Mouse (Mus musculus): ENCODE measurements around the gene Hs3st5. TPM values are rescaled to one million over a fixed set of nuclear protein-coding genes. Genes with fewer than 3 reads are reported as not detected.
"Not testable (repeated sequence)": the region's sequence is repeated elsewhere in the genome, so short reads cannot be mapped to it uniquely, and the experiment has no call there.

The Hs3st5 gene
- polyA plus RNA-seq, 1 experiment = 0.08 TPM

- no peak overlapping the region for H3K4me3 ChIP-seq (replicated peaks; ENCODE audit: extremely low read depth, low read depth, low read length)
- no peak for DNase-seq
- WGBS = 13% methylated on average over 13 of the region's 13 CpGs
- TF ChIP-seq POLR2A (IDR thresholded peaks at IDR 0.05; ENCODE audit: borderline replicate concordance, extremely low read depth, low read depth, low read length) = no peak
- no peak for TF ChIP-seq CTCF (IDR thresholded peaks at IDR 0.05; ENCODE audit: insufficient read depth, low read length)
- no peaks in the 10 kb centered on the region for H3K4me1 ChIP-seq (ENCODE audit: control insufficient read depth, insufficient read depth, low read length)
Measured at GRCm38 (mm10) chr10:36506033-36506726, 434 bp upstream of the Hs3st5 start.

- Histone ChIP-seq H3K4me3 (replicated peaks; ENCODE audit: extremely low read depth, low read depth, low read length) (no peak overlapping the region), H3K4me1 (ENCODE audit: control insufficient read depth, insufficient read depth, low read length) (no peaks in the 10 kb centered on the region)
- 1% methylated on average over 15 of the region's 15 CpGs for WGBS
- DNase-seq = no peak
- no peak for TF ChIP-seq POLR2A (IDR thresholded peaks at IDR 0.05; ENCODE audit: borderline replicate concordance, extremely low read depth, low read depth, low read length)
- TF ChIP-seq CTCF (IDR thresholded peaks at IDR 0.05; ENCODE audit: insufficient read depth, low read length) = no peak
Measured at GRCm38 (mm10) chr10:36507556-36507870, 899 bp downstream of the Hs3st5 start.

DNA sequence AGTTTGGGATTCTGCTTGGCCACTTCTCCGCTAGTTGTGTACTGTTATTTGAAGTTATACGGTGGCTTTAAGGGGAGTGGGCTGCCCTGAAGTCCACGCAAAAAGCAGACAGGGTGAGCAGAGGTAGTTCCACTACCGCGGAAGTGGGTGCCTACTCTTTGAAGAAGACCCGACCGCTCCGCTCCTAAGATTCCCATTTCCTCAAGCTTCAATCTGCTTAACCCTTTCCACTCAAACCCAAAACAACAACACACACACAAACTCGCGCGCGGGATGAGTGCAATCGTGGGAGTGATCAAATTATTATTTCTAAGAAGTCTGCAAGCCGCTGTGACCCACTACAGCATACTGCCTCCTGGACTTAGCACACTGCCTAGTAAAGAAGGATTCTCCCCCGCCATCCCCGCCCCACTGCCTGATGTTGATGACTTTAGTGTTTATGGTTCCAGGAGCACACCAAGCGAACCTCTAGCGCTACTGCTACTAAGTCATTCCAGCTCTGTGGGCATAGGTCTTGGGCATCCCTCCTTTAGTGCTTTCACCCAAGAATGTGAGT, 1.5 kb downstream of the Hs3st5 start:
- no peak for TF ChIP-seq POLR2A (IDR thresholded peaks at IDR 0.05; ENCODE audit: borderline replicate concordance, extremely low read depth, low read depth, low read length)
- TF ChIP-seq CTCF (IDR thresholded peaks at IDR 0.05; ENCODE audit: insufficient read depth, low read length) = no peak
- Histone ChIP-seq H3K4me1 (ENCODE audit: control insufficient read depth, insufficient read depth, low read length) (no peaks in the 10 kb centered on the region), H3K4me3 (replicated peaks; ENCODE audit: extremely low read depth, low read depth, low read length) (no peak overlapping the region)
- 4% methylated on average over 18 of the region's 18 CpGs for WGBS
- no peak for DNase-seq

- no peak for TF ChIP-seq CTCF (IDR thresholded peaks at IDR 0.05; ENCODE audit: insufficient read depth, low read length)
- no peak for TF ChIP-seq POLR2A (IDR thresholded peaks at IDR 0.05; ENCODE audit: borderline replicate concordance, extremely low read depth, low read depth, low read length)
- DNase-seq = no peak
- Histone ChIP-seq H3K4me3 (replicated peaks; ENCODE audit: extremely low read depth, low read depth, low read length) (no peak overlapping the region), H3K4me1 (ENCODE audit: control insufficient read depth, insufficient read depth, low read length) (no peaks in the 10 kb centered on the region)
- 53% methylated on average over 4 of the region's 4 CpGs for WGBS
Measured at GRCm38 (mm10) chr10:36509477-36509876, 2.9 kb downstream of the Hs3st5 start.

DNA sequence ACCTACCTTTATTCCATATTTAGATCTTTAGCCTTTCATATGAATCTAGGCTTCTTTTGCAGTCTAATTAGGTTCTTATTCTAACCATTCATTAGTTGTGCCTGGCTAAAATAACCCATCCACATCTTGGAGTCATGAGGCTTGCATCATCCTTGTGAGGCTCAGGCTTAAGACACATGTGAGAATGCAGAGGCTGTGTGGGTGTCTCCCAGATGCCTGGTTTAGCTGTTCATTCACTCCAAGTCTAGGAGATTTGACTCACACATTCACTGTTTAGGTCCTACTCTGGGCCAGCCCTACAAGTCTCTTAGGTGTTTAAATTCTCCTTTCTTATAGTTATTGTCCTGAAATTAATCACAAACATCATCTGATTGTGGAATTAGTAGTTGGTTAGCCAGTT, 17.3 kb downstream of the Hs3st5 start:
- Histone ChIP-seq H3K4me3 (replicated peaks; ENCODE audit: extremely low read depth, low read depth, low read length) (no peak overlapping the region), H3K4me1 (ENCODE audit: control insufficient read depth, insufficient read depth, low read length) (no peaks in the 10 kb centered on the region)
- no peak for TF ChIP-seq CTCF (IDR thresholded peaks at IDR 0.05; ENCODE audit: insufficient read depth, low read length)
- DNase-seq = no peak

DNA sequence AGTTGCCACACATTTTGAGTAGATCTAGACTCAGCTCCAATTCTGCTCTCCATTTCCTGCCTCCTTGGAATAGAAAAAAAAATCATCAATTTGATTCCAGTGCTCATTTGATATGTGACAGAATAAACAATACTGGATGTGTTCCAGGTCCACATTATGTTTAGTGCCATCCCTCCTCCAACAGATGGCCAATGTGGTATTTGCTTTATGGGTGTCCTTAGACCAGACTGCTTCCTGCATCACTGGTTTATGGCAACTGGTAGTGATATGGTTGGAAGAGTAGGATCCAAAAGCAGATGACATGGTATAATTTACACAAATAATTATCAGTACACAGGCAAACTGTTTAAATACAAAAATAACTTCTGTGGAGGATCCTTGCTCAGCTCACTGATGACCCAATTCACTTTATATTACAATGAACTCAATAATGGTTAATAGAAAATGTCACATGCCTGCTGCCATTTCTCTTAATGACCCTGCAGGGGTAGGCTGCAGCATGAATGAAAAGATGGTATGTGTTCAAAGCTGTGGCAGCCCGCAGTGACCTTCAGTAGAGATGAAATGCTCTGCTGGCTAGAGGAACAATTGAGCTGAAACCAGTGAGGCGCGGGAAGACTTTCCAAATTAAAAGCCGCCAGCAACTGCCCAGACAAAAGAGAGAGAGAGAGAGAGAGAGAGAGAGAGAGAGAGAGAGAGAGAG, 27.2 kb downstream of the Hs3st5 start:
- Histone ChIP-seq H3K4me3 (replicated peaks; ENCODE audit: extremely low read depth, low read depth, low read length) (no peak overlapping the region), H3K4me1 (ENCODE audit: control insufficient read depth, insufficient read depth, low read length) (no peaks in the 10 kb centered on the region)
- DNase-seq = no peak
- whole genome bisulfite sequencing = 81% methylated on average over 4 of the region's 4 CpGs
- TF ChIP-seq CTCF (IDR thresholded peaks at IDR 0.05; ENCODE audit: insufficient read depth, low read length) = no peak
- TF ChIP-seq POLR2A (IDR thresholded peaks at IDR 0.05; ENCODE audit: borderline replicate concordance, extremely low read depth, low read depth, low read length) = no peak

DNA sequence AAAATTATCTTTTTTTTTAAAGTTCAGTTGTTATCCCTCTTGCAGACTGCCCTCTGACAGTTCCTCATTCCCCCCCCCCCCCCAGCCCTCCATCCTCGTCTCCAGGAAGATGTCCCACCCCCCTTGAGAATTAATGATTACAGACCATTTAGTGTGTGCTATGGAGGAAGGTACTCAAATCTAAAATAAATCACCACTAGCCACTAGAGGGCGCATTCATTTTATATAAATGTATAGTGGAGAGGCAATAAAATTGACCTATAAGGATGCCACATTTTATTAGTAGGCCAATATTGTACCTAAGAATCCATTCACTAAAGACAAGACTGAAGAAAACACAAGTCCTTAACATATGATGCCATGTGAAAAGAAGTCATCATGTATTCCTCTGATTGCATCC, 40.0 kb downstream of the Hs3st5 start:
- H3K4me3 ChIP-seq (replicated peaks; ENCODE audit: extremely low read depth, low read depth, low read length) = no peak overlapping the region
- H3K4me1 ChIP-seq (ENCODE audit: control insufficient read depth, insufficient read depth, low read length) = no peaks in the 10 kb centered on the region
- 21% methylated on average over 2 of the region's 2 CpGs for WGBS
- no peak for DNase-seq
- TF ChIP-seq CTCF (IDR thresholded peaks at IDR 0.05; ENCODE audit: insufficient read depth, low read length) (no peak), POLR2A (IDR thresholded peaks at IDR 0.05; ENCODE audit: borderline replicate concordance, extremely low read depth, low read depth, low read length) (no peak)

GRCm38 (mm10) chr10:36547713-36548112, 41.1 kb downstream of the Hs3st5 start:
- DNase-seq; H3K4me1 ChIP-seq (ENCODE audit: control insufficient read depth, insufficient read depth, low read length); H3K4me3 ChIP-seq (replicated peaks; ENCODE audit: extremely low read depth, low read depth, low read length): not testable (repeated sequence)
- 89% methylated on average over 1 of the region's 1 CpGs for WGBS

DNA sequence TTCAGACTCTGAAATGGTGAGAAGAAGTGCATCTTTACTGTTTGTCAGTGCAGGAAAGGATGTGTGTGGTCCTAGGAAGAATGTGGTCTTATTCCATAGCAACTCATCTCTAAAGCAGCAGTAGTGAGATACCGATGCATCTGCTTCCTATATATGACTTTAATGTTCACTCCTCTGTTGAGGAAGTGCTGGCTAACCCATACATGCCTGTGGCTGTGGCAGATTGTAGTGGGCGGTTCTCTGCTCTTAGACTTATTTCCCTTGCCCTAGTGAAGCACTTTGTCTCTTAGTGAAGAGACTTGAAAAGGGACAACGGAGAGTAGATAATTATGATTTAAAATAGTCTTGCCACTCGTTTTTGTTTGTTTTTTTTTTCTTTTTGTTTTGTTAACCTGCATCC, 47.4 kb downstream of the Hs3st5 start:
- TF ChIP-seq CTCF (IDR thresholded peaks at IDR 0.05; ENCODE audit: insufficient read depth, low read length) (no peak), POLR2A (IDR thresholded peaks at IDR 0.05; ENCODE audit: borderline replicate concordance, extremely low read depth, low read depth, low read length) (no peak)
- no peak overlapping the region for H3K4me3 ChIP-seq (replicated peaks; ENCODE audit: extremely low read depth, low read depth, low read length)
- DNase-seq = no peak
- no peaks in the 10 kb centered on the region for H3K4me1 ChIP-seq (ENCODE audit: control insufficient read depth, insufficient read depth, low read length)
- 48% methylated on average over 4 of the region's 4 CpGs for WGBS
